Mouse (Mus musculus) erythroblast, embryonic 14.5 days (primary cell): ENCODE data around the gene 2410015M20Rik.

Source experiments
- GATA1 ChIP-seq: IDR thresholded peaks from 2 replicates; pipeline ENCODE4 v1.6.1; 2012; ENCODE audit warnings: low read length, inconsistent platforms, mixed read lengths
- TAL1 ChIP-seq: IDR thresholded peaks from 3 replicates; pipeline ENCODE4 v1.6.1; 2012; ENCODE audit warnings: low read length, inconsistent platforms, mixed read lengths

DNA sequence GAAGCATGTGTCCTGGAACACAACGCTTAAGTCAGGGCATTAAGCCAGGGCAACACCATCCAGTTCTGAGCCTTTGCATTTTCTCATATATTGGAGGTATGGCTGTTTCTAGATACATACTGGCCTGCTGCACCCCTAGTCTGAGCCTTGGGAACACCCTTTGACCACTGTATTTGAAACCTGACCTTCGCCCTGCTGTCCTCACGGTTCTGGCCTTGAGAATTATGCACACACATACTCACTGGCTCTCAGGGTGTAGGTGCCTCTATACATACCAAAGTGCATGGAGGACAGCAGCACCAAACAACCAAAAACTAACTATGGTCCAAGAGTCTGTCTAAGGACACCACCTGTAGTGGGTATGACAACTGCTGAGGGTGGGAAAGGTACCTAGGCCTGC is 36.6 kb downstream of the 2410015M20Rik start:
- TF ChIP-seq TAL1 = no peak
- TF ChIP-seq GATA1 = no peak
